Mouse (Mus musculus) forebrain, embryonic 12.5 days (tissue): Measurements from ENCODE around the gene Nub1. TPM values are rescaled to one million over a fixed set of nuclear protein-coding genes. Genes with fewer than 3 reads are reported as not detected.

Source experiments
- ATAC-seq: fragments of 200-750 bp; cut with Nextera tagmentation; 2 replicates; pipeline ENCODE4 v1.8.0; 2017; ENCODE audit warnings: moderate TSS enrichment; ENCODE audit not compliant: low FRiP score
- H3K27ac ChIP-seq: fragments of 300-500 bp; sonication (generic); 2 replicates; pipeline ENCODE4 v1.5.1; 2016; ENCODE audit warnings: mild to moderate bottlenecking
- H3K27me3 ChIP-seq: fragments of 300-500 bp; sonication (generic); 2 replicates; pipeline ENCODE4 v1.6.1; 2016; ENCODE audit warnings: mild to moderate bottlenecking
- H3K36me3 ChIP-seq: fragments of 300-500 bp; sonication (generic); replicated peaks from 2 replicates; pipeline ENCODE4 v1.6.1; 2016; ENCODE audit warnings: mild to moderate bottlenecking
- H3K4me1 ChIP-seq: fragments of 300-500 bp; sonication (generic); 2 replicates; pipeline ENCODE4 v1.6.1; 2016
- H3K4me2 ChIP-seq: fragments of 300-500 bp; sonication (generic); 2 replicates; pipeline ENCODE4 v1.6.1; 2016; ENCODE audit warnings: mild to moderate bottlenecking, moderate library complexity
- H3K4me3 ChIP-seq: fragments of 300-500 bp; sonication (generic); replicated peaks from 2 replicates; pipeline ENCODE4 v1.5.1; 2016; ENCODE audit warnings: mild to moderate bottlenecking
- H3K9ac ChIP-seq: fragments of 300-500 bp; sonication (generic); 2 replicates; pipeline ENCODE4 v1.6.1; 2016; ENCODE audit warnings: mild to moderate bottlenecking
- H3K9me3 ChIP-seq: fragments of 300-500 bp; sonication (generic); 2 replicates; pipeline ENCODE4 v1.6.1; 2016
- WGBS: fragments of 180-500 bp; shearing (Covaris S2); methylation state at CpG from one replicate; pipeline ENCODE4 v1.1.7; 2016; 5-methylcytosine and 5-hydroxymethylcytosine counted together
- polyA plus RNA-seq: library from polyadenylated mRNA; unstranded; fragments of >200 nt; fragmentation: Nextera tagmentation; extraction: Ambion mirVana; gene quantifications from 2 replicates; pipeline ENCODE4 v1.2.1, GENCODE M21; 2016

The Nub1 gene
- polyA plus RNA-seq, 1 experiment from 2014 or later = 36.4 TPM

DNA sequence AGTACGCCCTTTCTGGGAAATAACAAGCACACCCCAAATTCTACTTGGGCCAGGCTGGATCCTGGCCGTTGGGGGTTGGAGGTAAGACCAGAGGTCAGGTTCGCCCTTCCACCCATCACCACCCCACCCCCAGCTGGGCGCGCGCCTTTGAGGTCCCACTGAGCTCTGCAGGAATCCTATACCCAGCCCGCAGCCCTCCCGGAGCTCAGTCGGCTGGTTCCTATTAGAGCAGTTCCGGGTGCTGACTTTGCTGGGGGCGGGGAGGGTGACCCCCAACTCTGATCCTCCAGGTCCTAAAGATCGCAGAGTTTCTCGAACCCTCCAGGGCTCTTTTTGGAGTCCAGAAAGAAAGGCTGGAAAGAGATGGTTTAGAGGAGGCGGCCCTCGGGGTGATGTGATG, 45.7 kb downstream of the Nub1 start:
- 3% methylated on average over 15 of the region's 15 CpGs for WGBS
- Histone ChIP-seq H3K9ac (no peak overlapping the region), H3K9me3 (no peaks in the 10 kb centered on the region), H3K4me2 (peak overlapping the region; percentile 65), H3K27ac (no peak overlapping the region), H3K27me3 (peaks cover 46% of the 10 kb centered on the region), H3K4me3 (peak overlapping the region; percentile 45), H3K36me3 (no peaks in the 10 kb centered on the region), H3K4me1 (peaks cover 23% of the 10 kb centered on the region)
- no peak for ATAC-seq

DNA sequence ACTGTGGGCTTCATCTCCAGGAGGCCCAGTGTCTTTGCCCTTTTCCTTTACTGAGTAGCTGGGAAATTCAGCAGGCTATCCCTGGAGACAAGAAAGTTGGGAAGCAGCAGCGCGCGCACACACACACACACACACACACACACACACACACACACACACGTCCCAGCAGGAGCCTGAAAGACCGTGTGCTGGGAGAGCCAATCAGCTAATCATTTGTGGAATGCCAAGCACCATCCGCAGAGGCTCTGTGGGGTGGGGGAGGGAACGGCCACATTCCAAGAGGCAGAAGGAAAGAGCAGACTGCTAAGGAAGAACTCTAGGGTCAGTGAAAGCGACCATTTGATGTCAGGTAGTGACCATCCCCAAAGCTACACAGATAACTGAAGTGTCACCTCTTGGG, 47.8 kb downstream of the Nub1 start:
- Histone ChIP-seq H3K9ac (no peak overlapping the region), H3K27ac (no peak overlapping the region), H3K4me1 (peaks cover 23% of the 10 kb centered on the region), H3K36me3 (no peaks in the 10 kb centered on the region), H3K4me3 (no peak overlapping the region), H3K9me3 (no peaks in the 10 kb centered on the region), H3K4me2 (no peak overlapping the region), H3K27me3 (peaks cover 42% of the 10 kb centered on the region)
- 5% methylated on average over 8 of the region's 8 CpGs for WGBS
- ATAC-seq = peak; percentile 41

DNA sequence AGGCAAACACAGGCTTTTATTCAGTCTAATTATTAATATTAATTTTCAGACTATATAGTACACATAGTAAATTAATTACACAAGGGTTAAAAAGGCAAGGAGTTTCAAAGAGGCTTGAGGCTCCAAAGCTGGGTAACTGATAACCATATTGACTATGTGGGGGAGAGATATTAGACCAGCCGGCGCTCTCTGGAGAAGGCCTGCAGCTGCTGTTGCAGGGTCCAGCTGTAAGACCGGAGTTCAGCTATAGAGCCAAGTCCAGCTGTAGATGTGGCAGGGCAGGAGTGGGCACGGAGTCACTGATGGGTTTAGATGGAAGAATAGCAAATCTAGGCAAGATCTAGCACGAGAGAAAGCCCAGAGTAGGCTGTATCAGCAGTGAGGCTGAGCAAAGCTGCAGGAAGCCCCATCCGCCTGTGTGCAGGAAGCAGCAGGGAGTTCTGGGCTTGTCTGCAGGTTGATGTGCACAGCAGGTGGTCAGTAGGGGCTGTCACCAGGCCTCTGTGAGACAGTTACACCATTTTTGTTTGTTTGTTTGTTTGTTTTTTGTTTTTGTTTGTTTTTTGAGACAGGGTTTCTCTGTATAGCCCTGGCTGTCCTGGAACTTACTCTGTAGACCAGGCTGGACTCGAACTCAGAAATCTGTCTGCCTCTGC, 48.6 kb downstream of the Nub1 start:
- no peak for ATAC-seq
- H3K9me3 ChIP-seq = no peaks in the 10 kb centered on the region
- no peak overlapping the region for H3K9ac ChIP-seq
- H3K36me3 ChIP-seq = no peaks in the 10 kb centered on the region
- no peak overlapping the region for H3K4me2 ChIP-seq
- no peak overlapping the region for H3K4me3 ChIP-seq
- H3K27me3 ChIP-seq = peaks cover 35% of the 10 kb centered on the region
- WGBS = 65% methylated on average over 7 of the region's 7 CpGs
- H3K27ac ChIP-seq = no peak overlapping the region
- peaks cover 23% of the 10 kb centered on the region for H3K4me1 ChIP-seq

DNA sequence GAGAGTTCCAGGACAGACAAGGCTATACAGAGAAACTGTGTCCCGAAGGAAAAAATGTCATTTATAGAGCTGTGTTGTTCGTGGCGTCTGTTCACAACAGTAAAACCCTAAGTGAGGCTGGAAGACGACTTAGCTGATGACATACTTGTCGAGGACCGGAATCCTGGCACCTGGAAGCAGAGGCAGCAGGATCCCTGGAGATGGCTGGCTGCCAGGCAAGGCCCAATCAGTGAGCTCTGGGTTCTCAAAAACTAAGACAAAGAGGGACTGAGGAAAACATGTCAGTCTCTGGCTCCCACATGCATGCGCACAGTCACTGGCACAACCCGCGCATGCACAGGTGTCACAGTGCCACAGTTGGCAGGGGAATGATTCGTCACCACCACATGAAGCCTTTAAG, 52.3 kb downstream of the Nub1 start:
- 91% methylated on average over 10 of the region's 10 CpGs for WGBS
- H3K27me3 ChIP-seq = no peaks in the 10 kb centered on the region
- no peaks in the 10 kb centered on the region for H3K36me3 ChIP-seq
- H3K4me2 ChIP-seq = no peak overlapping the region
- H3K4me1 ChIP-seq = peaks cover 8% of the 10 kb centered on the region
- no peaks in the 10 kb centered on the region for H3K9me3 ChIP-seq
- no peak overlapping the region for H3K27ac ChIP-seq
- ATAC-seq = no peak
- no peak overlapping the region for H3K9ac ChIP-seq
- H3K4me3 ChIP-seq = no peak overlapping the region

DNA sequence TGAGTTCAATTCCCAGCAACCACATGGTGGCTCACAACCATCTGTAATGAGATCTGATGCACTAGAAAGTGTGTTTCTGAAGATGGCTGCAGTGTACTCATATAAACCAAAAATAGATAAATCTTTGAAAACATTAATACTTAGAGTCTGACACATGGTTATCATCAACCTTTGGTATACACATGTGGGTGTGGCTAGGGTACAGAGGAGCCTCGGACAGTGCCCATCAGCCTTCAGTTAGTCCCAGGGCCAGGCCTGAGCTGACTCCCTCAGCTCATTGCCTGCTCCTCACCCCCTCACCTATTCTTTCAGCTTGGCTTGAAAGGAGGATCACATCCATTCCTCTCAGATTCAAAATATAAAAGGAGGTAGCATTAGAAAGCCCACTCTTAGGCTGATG, 53.2 kb downstream of the Nub1 start:
- Histone ChIP-seq H3K9ac (no peak overlapping the region), H3K27me3 (no peaks in the 10 kb centered on the region), H3K9me3 (no peaks in the 10 kb centered on the region), H3K27ac (no peak overlapping the region), H3K4me1 (0 out of 2 replicates have a peak, but pooled peaks cover under 1% of the 10 kb centered on the region), H3K4me3 (no peak overlapping the region), H3K36me3 (no peaks in the 10 kb centered on the region), H3K4me2 (no peak overlapping the region)
- WGBS = 78% methylated on average over 1 of the region's 1 CpGs
- no peak for ATAC-seq

DNA sequence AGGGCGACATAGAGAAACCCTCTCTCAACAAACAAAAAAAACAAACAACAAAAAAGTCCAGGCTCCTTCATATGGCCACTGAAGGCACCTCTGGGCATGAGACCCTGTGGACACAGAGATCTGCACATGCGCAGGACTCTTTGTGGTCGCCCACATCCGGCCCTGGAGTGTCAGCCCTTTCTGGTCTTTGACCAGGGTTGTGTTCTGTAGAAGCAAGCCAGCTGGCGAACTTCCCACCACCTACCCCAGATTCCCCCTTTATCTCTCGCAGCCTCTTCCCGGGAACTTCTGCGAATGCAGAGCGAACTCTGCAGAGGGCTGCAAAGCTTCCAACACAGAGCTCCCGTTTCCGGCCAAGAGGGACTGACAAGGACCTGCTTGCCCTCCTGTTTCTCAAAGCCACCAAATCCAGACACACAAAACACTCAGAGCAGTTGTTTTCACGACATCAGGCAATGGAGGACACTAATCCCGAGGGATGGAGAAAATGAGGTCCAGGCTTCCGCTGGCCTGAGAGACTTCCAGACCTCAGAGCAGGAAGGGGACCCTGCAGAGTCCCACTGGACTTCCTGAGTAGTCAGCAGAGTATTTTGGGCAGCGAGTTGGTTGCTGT, 53.9 kb downstream of the Nub1 start:
- no peak overlapping the region for H3K9ac ChIP-seq
- H3K4me1 ChIP-seq = no peaks in the 10 kb centered on the region
- no peaks in the 10 kb centered on the region for H3K36me3 ChIP-seq
- no peaks in the 10 kb centered on the region for H3K9me3 ChIP-seq
- no peak for ATAC-seq
- no peaks in the 10 kb centered on the region for H3K27me3 ChIP-seq
- no peak overlapping the region for H3K4me2 ChIP-seq
- no peak overlapping the region for H3K27ac ChIP-seq
- H3K4me3 ChIP-seq = no peak overlapping the region
- WGBS = 76% methylated on average over 15 of the region's 15 CpGs

DNA sequence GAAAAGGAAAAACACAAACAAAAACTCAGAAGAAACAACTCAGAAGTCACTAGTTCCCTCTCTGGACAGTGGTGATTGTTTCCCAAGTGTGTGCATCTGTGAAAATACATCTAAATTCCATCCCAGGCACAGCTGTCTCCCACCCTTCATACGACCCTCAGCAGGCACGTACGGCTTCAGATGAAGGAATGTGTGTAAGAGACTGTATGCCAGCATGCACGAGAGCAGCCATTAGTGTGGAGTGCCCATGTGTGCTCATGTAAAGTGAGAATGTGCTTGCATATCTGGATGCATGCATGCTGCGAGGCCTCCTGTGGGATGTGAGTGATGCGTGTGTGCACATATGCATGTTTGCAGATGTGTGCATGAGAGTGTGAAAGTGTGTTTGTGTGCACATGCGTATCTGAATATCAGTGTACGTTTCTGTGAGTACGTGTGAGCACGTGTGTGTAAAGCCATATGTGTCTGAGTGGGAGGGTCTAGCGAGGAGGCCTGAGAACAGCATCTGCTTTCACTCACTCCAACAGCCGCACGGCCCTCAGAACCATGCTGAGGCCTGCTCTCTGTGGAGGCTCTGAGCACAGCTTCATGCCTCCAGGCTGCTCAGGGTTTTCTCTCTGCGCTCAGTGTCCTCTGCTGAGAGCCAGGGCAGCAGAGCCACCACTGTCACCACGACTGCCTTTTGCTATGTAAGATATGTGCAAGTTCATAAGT, 56.0 kb downstream of the Nub1 start:
- 83% methylated on average over 15 of the region's 15 CpGs for WGBS
- Histone ChIP-seq H3K4me3 (no peak overlapping the region), H3K36me3 (no peaks in the 10 kb centered on the region), H3K27me3 (no peaks in the 10 kb centered on the region), H3K9ac (no peak overlapping the region), H3K4me2 (no peak overlapping the region), H3K9me3 (no peaks in the 10 kb centered on the region), H3K4me1 (no peaks in the 10 kb centered on the region), H3K27ac (0 out of 2 replicates have a peak overlapping the region, but pooled peaks have one; percentile 13)
- no peak for ATAC-seq

DNA sequence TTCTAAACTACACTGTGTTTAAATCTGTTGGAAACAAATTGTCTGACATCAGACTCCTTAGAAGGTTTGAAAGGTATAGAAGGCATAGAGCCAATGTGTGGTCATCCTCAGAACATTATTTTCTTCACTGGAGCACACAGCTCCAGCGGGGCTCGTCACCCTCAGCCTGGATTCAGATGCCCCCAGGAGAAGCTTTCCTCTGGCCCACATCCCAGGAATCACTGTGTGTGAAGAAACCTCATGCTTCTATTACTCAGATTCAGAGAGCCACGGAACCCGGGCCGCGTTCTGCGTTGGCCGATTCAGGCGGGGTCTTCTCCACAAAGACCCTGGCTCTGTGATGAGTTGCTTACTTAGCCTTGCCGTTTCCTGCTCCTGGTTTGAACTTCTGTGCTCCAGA, 58.6 kb downstream of the Nub1 start:
- Histone ChIP-seq H3K4me3 (no peak overlapping the region), H3K27ac (no peak overlapping the region), H3K4me2 (no peak overlapping the region), H3K9ac (no peak overlapping the region), H3K9me3 (no peaks in the 10 kb centered on the region), H3K36me3 (no peaks in the 10 kb centered on the region), H3K4me1 (peaks cover 8% of the 10 kb centered on the region), H3K27me3 (no peaks in the 10 kb centered on the region)
- whole genome bisulfite sequencing = 93% methylated on average over 10 of the region's 10 CpGs
- no peak for ATAC-seq

DNA sequence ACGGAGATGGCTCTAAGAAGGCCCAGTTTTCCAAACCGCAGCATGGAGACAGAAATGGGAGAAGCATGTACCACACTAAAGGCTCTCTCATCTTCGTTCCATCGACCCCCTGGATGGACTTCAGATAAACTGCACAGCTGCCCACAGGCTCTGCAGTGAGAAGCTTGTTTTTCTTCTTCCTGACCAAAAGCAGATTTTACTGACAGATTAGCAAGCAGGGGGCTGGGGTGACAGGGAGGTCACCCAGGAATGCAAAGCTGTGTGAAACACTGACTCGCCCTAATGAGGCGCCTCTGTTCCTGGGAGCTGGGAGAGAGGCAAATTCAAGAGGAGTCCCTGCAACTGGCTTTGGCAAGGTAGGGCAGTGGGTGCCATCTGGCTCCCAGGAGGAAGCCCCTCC, 62.2 kb downstream of the Nub1 start:
- H3K36me3 ChIP-seq = no peaks in the 10 kb centered on the region
- H3K27me3 ChIP-seq = 0 out of 2 replicates have a peak, but pooled peaks cover 3% of the 10 kb centered on the region
- ATAC-seq = no peak
- H3K27ac ChIP-seq = 0 out of 2 replicates have a peak overlapping the region, but pooled peaks have one; percentile 25
- 8% methylated on average over 6 of the region's 6 CpGs for WGBS
- H3K4me2 ChIP-seq = no peak overlapping the region
- no peak overlapping the region for H3K4me3 ChIP-seq
- H3K9ac ChIP-seq = no peak overlapping the region
- no peaks in the 10 kb centered on the region for H3K9me3 ChIP-seq
- H3K4me1 ChIP-seq = peaks cover 28% of the 10 kb centered on the region

DNA sequence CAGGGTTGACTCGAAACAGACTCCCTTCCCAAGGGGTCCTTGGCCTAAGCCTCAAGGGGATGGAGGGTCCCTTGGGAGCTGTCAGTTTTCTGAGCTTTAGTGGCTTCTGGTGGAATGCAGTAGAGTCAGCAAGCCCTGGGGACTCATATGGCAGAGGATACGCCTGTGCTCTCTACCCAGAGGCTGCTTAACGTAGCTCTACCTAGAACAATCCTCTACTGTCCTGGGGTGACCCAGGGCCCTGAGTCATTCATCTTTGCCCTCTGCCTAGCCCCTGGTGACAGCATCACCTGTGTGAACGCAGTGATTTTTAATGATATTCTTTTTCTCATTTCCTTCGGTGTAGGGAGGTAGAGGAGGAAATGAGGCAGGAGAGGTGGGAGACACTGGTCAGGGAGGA, 64.4 kb downstream of the Nub1 start:
- no peak for ATAC-seq
- 0 out of 2 replicates have a peak, but pooled peaks cover 3% of the 10 kb centered on the region for H3K27me3 ChIP-seq
- no peaks in the 10 kb centered on the region for H3K36me3 ChIP-seq
- H3K4me1 ChIP-seq = peaks cover 28% of the 10 kb centered on the region
- no peak overlapping the region for H3K9ac ChIP-seq
- H3K27ac ChIP-seq = no peak overlapping the region
- peak overlapping the region; percentile 90 for H3K4me2 ChIP-seq
- H3K9me3 ChIP-seq = no peaks in the 10 kb centered on the region
- H3K4me3 ChIP-seq = peak overlapping the region; percentile 56; the same call in 1 of the 2 replicates
- 60% methylated on average over 5 of the region's 5 CpGs for WGBS

DNA sequence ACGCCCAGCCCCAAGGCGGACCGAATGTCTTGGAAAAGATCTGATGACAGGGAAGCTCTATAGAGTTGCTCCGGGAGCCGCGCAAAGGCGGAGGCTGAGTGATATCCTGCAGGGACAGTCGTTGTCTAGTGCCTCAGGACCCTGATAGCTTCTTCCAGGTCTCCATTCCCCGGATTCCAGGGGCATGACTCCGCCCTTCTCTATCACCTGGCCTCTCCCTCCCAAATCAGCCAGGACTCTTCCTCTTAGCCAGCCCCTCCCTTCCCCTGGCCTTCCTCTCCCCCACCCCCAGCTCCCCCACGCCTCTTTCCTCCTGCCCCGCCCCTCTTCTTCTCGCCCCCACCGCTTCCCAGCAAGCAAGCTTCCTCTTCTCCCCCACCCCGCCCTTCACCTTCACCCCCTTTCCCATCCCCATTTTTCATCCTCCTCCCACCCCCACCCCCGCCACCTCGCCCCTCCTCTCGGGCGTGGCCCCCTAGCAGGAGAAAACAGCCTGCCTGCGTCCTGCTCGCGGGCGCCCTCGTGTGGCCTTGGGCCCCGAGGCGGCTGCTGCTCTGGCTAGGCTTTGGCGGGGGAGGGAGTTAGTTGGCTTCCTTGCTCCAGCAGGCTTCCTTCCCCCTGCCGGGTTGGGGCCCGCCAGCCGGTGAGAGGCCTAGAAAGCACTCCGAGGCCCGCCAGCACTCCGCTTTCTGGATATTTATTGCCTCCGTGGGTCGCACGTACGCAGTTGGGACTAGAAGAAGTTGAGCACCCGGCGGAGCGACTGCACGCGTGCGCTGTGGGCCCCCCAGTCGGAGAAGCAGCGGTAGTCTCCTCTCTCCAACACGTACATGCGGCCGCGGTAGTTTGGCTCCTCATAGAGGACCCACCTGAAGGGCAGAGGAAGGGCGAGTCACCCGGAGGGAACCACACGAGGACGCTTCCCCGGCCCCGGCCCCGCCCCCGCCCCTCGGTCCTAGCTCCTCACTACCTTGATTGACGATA, 65.3 kb downstream of the Nub1 start:
- Histone ChIP-seq H3K36me3 (no peaks in the 10 kb centered on the region), H3K4me2 (peak overlapping the region; percentile 90), H3K27ac (peak overlapping the region; percentile 65), H3K27me3 (0 out of 2 replicates have a peak, but pooled peaks cover 6% of the 10 kb centered on the region), H3K4me3 (peak overlapping the region; percentile 56), H3K9ac (peak overlapping the region; percentile 67), H3K4me1 (peaks cover 28% of the 10 kb centered on the region), H3K9me3 (no peaks in the 10 kb centered on the region)
- peak; percentile 82 for ATAC-seq
- under 1% methylated on average over 56 of the region's 59 CpGs for WGBS
